Mouse (Mus musculus) liver, postnatal 0 days (tissue): Measurements from ENCODE around the gene Prx. TPM values are rescaled to one million over a fixed set of nuclear protein-coding genes. Genes with fewer than 3 reads are reported as not detected.

Experiments used
- ATAC-seq: fragments of 200-750 bp; cut with Nextera tagmentation; 2 replicates; pipeline ENCODE4 v1.8.0; 2017; ENCODE audit warnings: mild to moderate bottlenecking, moderate library complexity
- DNase-seq: peaks from one replicate; pipeline ENCODE4 v3.0.0-alpha.2; 2016
- H3K27ac ChIP-seq: fragments of 300-500 bp; sonication (generic); 2 replicates; pipeline ENCODE4 v1.5.1; 2014; ENCODE audit warnings: antibody characterized with exemption, moderate library complexity, mild to moderate bottlenecking, low read depth
- H3K27me3 ChIP-seq: fragments of 300-500 bp; sonication (generic); 2 replicates; pipeline ENCODE4 v1.6.1; 2014; ENCODE audit warnings: low read length, control low read depth, mixed read lengths; ENCODE audit not compliant: insufficient read depth
- H3K36me3 ChIP-seq: fragments of 300-500 bp; sonication (generic); replicated peaks from 2 replicates; pipeline ENCODE4 v1.6.1; 2014; ENCODE audit warnings: mild to moderate bottlenecking, control low read depth, low read length, moderate library complexity, mixed read lengths; ENCODE audit not compliant: insufficient read depth
- H3K4me1 ChIP-seq: fragments of 300-500 bp; sonication (generic); 2 replicates; pipeline ENCODE4 v1.6.1; 2014; ENCODE audit warnings: antibody characterized with exemption, mild to moderate bottlenecking, control low read depth; ENCODE audit not compliant: insufficient read depth
- H3K4me2 ChIP-seq: fragments of 300-500 bp; sonication (generic); 2 replicates; pipeline ENCODE4 v1.6.1; 2014; ENCODE audit warnings: low read depth, mild to moderate bottlenecking, low read length, moderate library complexity, mixed read lengths
- H3K4me3 ChIP-seq: fragments of 300-500 bp; sonication (generic); 2 replicates; pipeline ENCODE4 v1.5.1; 2014; ENCODE audit warnings: low read depth, low read length
- H3K9ac ChIP-seq: fragments of 300-500 bp; sonication (generic); replicated peaks from 2 replicates; pipeline ENCODE4 v1.6.1; 2014; ENCODE audit warnings: mild to moderate bottlenecking, moderate library complexity
- H3K9me3 ChIP-seq: fragments of 300-500 bp; sonication (generic); 2 replicates; pipeline ENCODE4 v1.6.1; 2016; ENCODE audit warnings: mild to moderate bottlenecking, control low read depth, low read length, mixed read lengths
- CTCF ChIP-seq: sonication (generic); IDR thresholded peaks from 2 replicates; pipeline ENCODE4 v1.5.1; 2016; ENCODE audit warnings: antibody characterized with exemption, low read depth
- EP300 ChIP-seq: IDR thresholded peaks from 2 replicates; pipeline ENCODE4 v1.6.1; 2016; ENCODE audit warnings: antibody characterized with exemption, low read depth, mild to moderate bottlenecking
- WGBS: fragments of 180-500 bp; shearing (Covaris S2); extraction: QIAGEN DNeasy Blood & Tissue Kit; methylation state at CpG from one replicate; pipeline ENCODE4 v1.1.7; 2014; ENCODE audit not compliant: insufficient replicate concordance; 5-methylcytosine and 5-hydroxymethylcytosine counted together
- polyA plus RNA-seq: library from polyadenylated mRNA; unstranded; fragments of >200 nt; fragmentation: Nextera tagmentation; extraction: Ambion mirVana; gene quantifications from 2 replicates; pipeline ENCODE4 v1.2.1, GENCODE M21; 2015

Gene Prx
- polyA plus RNA-seq, 1 experiment from 2014 or later, result 0.25 TPM

DNA sequence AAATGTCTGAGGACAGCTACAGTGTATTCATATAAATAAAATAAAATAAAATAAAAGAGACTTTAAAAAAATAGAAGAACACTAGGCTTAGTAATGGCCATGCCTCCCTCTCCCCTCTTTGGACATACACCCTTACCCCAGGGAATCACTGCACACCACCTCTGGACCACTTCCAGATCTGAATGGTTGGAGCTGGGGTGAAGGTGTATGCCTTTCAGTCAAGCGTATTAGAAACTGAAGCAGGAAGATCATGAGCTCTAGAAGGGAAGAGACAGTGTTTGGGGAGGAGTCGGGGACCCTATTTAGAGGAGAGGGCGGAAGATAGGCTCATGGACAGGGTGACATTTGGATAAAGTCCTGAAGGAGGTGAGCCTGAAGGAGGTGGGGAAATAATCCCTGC, 18.6 kb upstream of the Prx start:
- DNase-seq, result no peak
- TF ChIP-seq EP300, result no peak
- TF ChIP-seq CTCF, result no peak
- peaks cover 51% of the 10 kb centered on the region for H3K4me1 ChIP-seq
- no peaks in the 10 kb centered on the region for H3K9me3 ChIP-seq
- H3K9ac ChIP-seq, result peak overlapping the region; percentile 66; the same call in 1 of the 2 replicates
- ATAC-seq, result no peak
- 55% methylated on average over 3 of the region's 3 CpGs for WGBS
- H3K27me3 ChIP-seq, result no peaks in the 10 kb centered on the region
- peaks cover 21% of the 10 kb centered on the region for H3K36me3 ChIP-seq
- peak overlapping the region; percentile 91 for H3K27ac ChIP-seq
- peak overlapping the region; percentile 78 for H3K4me2 ChIP-seq
- H3K4me3 ChIP-seq, result peak overlapping the region; percentile 50

DNA sequence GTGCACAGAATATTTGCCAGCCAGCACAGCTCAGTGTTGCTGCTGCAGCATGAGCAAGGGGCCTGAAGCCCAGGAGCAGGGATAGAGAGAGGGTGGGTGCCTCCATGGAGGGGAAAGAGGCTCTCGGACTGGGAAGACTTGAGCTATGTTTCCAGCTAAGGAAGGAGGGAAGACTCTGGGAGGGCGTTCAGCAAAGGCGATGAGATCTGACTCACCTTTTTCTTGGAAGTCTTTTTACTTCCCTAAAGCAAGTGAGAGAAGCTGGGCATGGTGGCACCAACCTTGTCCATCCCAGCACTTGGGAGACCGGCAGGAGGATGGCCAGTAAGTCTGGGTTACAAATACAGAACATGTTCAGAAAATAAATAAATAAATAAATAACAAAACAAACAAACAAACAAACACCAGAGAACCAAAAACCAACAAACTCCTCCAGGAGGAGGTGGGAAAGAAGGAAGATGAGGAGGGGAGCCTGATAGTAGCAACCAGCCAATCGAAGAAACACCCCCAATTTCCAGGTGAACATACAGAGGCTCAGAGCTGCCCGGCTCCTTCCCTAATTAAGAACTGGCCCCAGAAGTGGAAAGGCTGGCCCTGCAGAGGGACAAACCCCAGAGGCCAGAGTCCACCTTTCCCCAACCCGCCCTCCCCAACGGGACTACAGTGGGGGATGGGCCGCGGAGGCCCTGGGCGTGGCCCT, 18.0 kb upstream of the Prx start:
- 17% methylated on average over 7 of the region's 11 CpGs for WGBS
- Histone ChIP-seq H3K9ac (peak overlapping the region; percentile 66), H3K4me1 (peaks cover 48% of the 10 kb centered on the region), H3K27me3 (no peaks in the 10 kb centered on the region), H3K9me3 (no peaks in the 10 kb centered on the region), H3K27ac (peak overlapping the region; percentile 91), H3K4me2 (peak overlapping the region; percentile 78), H3K36me3 (peaks cover 15% of the 10 kb centered on the region), H3K4me3 (peak overlapping the region; percentile 50)
- DNase-seq, result peak; percentile 16
- TF ChIP-seq CTCF (no peak), EP300 (no peak)
- ATAC-seq, result no peak

DNA sequence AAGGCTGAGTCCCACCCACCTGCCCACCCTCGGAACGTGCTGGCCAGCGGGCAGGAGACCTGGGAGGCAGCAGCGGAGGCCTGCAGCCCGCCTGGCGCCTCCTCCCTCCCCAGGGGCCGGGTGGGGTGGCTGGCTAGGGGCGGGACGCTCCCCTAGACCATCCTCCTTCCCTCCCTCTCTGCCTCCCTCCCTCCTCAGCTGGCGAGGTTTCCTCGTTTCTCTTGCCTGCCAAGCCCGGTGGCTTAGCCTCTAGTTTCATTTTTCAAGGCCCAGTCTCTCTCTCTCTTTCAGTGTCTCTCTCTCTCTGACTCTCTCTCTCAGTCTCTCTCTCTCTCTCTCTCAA, 17.5 kb upstream of the Prx start:
- Histone ChIP-seq H3K36me3 (peaks cover 10% of the 10 kb centered on the region), H3K9ac (peak overlapping the region; percentile 66), H3K4me1 (peaks cover 43% of the 10 kb centered on the region), H3K27me3 (no peaks in the 10 kb centered on the region), H3K4me2 (peak overlapping the region; percentile 78), H3K9me3 (no peaks in the 10 kb centered on the region), H3K27ac (peak overlapping the region; percentile 91), H3K4me3 (peak overlapping the region; percentile 50)
- ATAC-seq (peak; percentile 97), DNase-seq (peak; percentile 93)
- TF ChIP-seq CTCF, result no peak
- TF ChIP-seq EP300, result no peak
- 0% methylated on average over 9 of the region's 12 CpGs for WGBS

DNA sequence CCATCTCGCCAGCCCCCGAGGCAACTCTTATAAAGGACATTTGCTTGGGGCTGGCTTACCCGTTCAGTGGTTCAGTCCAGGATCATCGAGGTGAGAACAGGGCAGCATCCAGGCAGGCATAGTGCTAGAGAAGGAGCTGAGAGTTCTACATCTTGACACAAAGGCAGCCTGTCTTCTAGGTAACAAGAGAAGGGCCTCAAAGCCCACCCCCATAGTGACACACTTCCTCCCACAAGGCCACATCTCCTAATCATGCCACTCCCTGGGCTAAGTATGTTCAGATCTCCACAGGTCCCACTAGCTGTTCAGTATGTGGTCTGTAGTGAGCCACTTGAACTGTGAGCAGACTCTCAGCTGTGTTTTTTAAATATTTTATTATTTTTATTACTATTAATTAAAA, 15.3 kb upstream of the Prx start:
- H3K4me2 ChIP-seq, result no peak overlapping the region
- H3K4me1 ChIP-seq, result peaks cover 35% of the 10 kb centered on the region
- no peaks in the 10 kb centered on the region for H3K27me3 ChIP-seq
- DNase-seq, result no peak
- H3K9me3 ChIP-seq, result no peaks in the 10 kb centered on the region
- TF ChIP-seq CTCF (no peak), EP300 (no peak)
- 94% methylated on average over 4 of the region's 4 CpGs for WGBS
- H3K4me3 ChIP-seq, result no peak overlapping the region
- no peak for ATAC-seq
- H3K27ac ChIP-seq, result no peak overlapping the region
- H3K36me3 ChIP-seq, result 0 out of 2 replicates have a peak, but pooled peaks cover under 1% of the 10 kb centered on the region
- no peak overlapping the region for H3K9ac ChIP-seq

DNA sequence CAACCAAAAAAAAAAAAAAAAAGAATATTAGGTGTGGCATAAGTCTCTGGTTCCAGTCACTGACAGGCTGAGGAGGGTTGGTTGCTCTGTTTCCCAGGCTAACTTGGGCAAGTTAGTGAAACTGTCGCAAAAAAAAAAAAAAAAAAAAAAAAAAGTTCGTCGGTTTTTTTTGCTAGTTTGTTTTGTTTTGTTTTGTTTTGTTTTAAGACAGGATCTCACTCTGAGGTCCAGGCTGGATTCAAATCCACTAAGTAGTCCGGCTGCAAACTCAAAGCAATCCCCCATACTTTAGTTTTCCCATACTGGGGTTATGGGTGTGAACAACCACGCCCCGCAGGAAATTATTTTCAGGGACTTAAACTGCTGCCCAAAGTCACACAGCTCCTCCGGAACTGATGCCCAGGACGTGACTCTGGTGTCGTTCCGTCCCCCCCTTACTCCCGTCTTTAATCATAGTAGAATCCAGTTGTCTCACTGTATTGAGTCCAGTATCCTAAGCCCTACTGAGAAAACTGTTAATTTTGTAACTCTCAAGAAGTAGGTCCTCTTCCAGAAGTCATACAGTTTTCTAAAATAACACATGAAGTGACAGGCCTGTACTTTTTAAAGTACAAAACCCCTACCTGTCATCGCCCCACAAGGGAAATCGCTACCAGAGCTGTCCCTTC, 12.9 kb upstream of the Prx start:
- peaks cover 12% of the 10 kb centered on the region for H3K36me3 ChIP-seq
- H3K4me1 ChIP-seq, result peaks cover 40% of the 10 kb centered on the region
- no peaks in the 10 kb centered on the region for H3K9me3 ChIP-seq
- peak overlapping the region; percentile 74 for H3K9ac ChIP-seq
- H3K27ac ChIP-seq, result peak overlapping the region; percentile 98
- TF ChIP-seq CTCF (no peak), EP300 (no peak)
- H3K27me3 ChIP-seq, result no peaks in the 10 kb centered on the region
- WGBS, result 2% methylated on average over 13 of the region's 13 CpGs
- H3K4me3 ChIP-seq, result peak overlapping the region; percentile 91
- peak; percentile 53 for DNase-seq
- no peak for ATAC-seq
- peak overlapping the region; percentile 92 for H3K4me2 ChIP-seq

DNA sequence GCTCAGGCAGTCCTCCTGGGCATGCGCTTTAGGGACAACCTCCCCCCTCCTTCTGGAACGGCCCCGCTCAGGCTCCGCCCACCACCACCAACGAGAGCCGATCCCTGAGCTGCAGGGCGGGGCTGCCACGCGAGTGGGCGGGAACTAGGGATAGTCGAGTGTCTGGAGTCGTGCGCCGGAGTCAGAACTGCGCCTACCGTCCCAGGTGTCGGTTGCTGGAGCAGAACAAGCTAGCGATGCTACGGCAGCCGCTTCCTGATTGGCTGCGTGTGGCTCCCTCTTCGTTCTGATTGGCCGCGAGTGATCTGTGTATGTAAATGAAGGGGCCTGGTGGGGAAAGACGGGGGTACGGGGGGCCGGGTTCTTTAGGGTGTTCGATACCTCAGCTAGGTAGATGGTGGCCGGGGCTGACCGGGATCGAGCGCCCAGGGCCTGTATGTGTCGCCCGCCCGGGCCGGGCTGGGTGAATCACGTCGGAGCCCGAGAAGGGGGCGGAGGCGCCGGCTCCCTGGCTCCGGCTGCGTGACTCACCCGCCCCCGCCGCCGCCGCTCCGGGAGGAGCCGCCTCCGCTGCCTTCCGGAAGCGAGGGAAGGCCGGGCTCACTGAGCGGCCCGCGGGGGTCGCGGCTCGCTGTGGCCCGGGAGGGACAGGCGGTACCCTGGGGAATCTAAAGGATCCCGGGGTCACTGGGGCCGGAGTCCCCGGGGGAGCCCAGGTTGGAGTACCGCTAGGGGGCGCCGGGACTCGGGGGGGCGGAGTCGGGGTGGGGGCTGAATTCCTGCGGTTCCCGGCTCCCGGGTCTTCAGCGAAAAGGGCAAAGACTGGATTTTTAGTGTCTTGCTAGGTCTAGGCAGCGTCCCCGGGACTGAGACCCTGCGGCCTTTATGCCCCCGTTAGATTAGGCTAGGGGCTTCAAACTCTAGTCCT, 12.1 kb upstream of the Prx start, which contains the start of gene Sertad1:
Gene Sertad1, plus strand, starts transcription at position 141 of the 928 bp plus-strand sequence.
- Histone ChIP-seq H3K9ac (peak within 1 kb of the TSS; percentile 83), H3K4me2 (peak within 1 kb of the TSS; percentile 92), H3K27me3 (no peaks in the 10 kb centered on the region), H3K9me3 (no peaks in the 10 kb centered on the region), H3K4me3 (peak within 1 kb of the TSS; percentile 91), H3K27ac (peak within 1 kb of the TSS; percentile 98), H3K4me1 (peaks cover 48% of the 10 kb centered on the region), H3K36me3 (peaks cover 12% of the 10 kb centered on the region)
- TF ChIP-seq CTCF, result peak; percentile 69
- peak; percentile 19; the same call in 1 of the 2 replicates for TF ChIP-seq EP300
- DNase-seq (peak; percentile 100), ATAC-seq (peak; percentile 84)
- WGBS, result 2% methylated on average over 69 of the region's 80 CpGs
